Mouse (Mus musculus) neural tube, embryonic 10.5 days (tissue): ENCODE results near the gene Gnai3.

Source experiments
- DNase-seq: peaks from one replicate; pipeline ENCODE4 v3.0.0-alpha.2; 2017; ENCODE audit warnings: low spot score; ENCODE audit errors: extremely low spot score

The Gnai3 gene

DNA sequence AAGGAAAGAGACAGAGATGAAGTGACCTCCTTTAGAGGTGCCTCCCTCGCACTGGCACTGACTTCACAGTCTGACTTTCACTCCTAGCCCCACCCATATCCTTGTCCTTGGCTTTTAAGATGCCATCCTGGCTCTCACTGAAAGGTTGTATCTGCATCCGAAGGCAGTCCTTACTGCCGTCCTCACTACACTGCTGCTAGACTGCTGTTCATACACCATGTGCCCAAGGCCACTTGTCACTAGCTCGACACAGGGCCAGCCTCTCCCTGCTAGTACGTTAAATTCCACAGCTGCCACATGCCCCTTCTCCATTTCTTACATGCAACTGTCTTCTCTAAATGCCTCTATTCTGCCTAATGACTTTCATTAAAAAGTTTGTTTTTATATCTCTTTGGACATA lies 34.6 kb downstream of the Gnai3 start:
- no peak for DNase-seq

DNA sequence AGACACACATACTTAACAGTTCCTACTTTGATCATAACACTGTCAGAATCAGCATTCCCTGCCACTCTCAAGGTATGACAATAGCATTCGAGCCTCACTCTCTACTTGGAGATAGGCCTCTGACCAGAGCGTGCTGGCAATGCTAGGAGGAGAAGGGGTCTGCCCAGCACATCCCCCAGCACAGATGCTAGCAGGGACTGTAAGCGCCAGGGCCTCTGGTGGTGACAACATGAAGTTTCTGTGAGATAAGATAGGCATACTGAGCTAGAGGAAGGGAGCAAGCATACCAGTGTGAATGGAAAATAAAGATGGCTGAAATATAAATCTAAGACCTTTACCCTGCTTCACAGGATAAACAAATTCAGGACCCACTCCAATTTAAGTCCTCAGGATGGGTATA lies 40.7 kb downstream of the Gnai3 start:
- DNase-seq, result no peak

DNA sequence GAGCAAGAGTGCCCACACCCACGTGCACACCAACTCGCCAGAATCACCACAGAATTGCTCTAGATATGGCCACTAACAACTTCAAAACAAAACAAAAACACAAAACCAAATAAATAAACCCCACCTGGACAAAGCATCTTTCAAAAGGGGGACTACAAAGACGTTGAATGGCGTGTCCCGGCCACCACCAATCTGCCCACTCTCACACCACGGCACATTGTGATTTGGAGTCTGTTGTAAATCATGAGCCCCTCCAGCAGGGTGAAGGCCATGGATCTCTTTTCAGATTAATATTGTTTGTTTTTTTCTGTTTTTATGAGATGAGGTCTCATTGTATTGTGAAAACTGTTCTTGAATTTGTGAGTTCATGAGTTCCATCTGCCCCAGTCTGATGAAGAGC lies 43.9 kb downstream of the Gnai3 start:
- no peak for DNase-seq

DNA sequence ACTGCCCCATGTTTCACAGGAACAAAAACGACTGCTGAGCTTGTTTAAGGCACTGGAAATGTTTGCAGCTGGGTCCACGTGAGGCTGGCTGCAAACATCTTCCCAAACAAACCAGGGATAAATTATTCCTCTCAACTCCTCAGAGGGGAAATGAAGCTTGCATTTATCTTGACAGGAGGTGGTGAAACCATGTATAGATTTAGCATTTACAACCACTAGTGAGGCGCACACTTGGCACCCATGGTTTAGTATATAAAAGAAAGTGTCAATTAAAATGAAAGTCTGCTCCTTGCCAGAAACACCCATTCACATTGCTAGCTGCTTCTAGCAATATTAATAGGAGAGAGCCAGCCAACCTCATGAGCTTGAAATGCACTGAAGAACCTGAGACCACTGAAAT lies 44.4 kb downstream of the Gnai3 start:
- DNase-seq, result no peak

DNA sequence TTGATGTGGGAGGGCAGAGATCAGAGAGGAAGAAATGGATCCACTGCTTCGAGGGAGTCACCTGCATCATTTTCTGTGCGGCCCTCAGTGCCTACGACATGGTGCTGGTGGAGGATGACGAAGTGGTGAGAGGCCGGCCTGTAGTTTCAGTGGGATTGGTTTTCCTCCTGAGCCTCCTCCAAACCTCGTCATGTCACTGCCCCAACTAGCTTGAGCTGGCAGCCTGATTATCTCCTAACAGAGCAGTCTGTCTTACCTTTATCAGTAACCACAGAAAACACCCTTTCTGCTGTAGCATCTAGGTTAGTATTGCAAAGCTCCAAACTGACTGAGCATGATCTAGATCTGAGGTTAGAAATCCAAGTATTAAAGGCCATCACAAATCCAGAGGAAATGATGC lies 47.6 kb downstream of the Gnai3 start:
- DNase-seq, result no peak

DNA sequence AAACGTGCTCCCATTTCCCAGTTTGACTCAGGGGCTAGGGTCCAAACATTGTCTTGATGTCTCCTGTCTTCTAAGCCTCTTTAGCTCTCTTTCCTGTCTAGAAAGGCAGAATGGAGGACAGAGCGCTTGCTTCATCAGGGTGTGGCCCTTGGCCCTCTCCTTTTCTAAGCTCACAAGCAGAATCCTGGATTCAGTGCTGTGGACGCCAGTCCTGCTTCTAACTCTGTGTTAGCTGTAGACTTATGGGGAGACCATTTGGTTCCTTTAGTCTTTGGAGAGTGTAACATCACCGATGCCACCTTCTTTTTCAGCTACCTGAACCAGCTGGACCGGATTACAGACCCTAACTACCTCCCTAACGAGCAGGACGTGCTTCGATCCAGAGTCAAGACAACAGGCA lies 48.3 kb downstream of the Gnai3 start:
- no peak for DNase-seq

DNA sequence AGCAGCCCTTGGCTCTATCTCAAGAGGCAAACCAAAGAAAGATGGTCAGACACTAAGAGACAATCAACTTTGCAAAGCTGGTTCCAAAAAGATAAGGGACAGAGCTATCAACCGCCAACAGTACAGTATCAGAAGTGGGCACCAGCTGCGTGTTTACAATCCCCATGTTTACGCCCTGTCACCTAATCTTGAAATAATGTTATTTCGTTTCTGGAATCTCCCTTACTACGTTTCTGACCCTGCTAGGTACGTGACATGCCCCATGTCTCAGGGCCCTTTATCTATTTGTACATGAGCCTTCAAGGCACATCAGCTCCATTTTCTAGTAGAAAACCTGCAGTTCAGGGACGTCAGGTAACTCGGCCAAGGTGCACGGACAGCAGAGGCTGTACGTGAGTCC lies 49.2 kb downstream of the Gnai3 start:
- no peak for DNase-seq

DNA sequence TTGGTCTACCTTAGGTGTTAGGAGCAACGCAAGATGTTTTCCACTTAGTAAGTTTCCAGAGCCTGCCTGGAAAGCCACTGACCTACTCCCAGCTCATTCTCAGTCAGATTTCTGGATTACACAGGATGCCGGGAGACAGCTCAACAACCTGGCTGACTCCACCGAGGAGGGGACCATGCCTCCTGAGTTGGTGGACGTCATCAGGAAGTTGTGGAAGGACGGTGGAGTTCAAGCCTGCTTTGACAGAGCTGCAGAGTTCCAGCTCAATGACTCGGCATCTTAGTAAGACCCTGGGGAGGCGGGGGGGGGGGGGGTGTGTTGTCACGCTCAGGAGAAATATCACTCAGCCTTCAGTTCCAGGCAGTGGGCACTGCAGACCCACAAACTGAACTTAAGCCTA lies 49.7 kb downstream of the Gnai3 start:
- DNase-seq, result no peak

DNA sequence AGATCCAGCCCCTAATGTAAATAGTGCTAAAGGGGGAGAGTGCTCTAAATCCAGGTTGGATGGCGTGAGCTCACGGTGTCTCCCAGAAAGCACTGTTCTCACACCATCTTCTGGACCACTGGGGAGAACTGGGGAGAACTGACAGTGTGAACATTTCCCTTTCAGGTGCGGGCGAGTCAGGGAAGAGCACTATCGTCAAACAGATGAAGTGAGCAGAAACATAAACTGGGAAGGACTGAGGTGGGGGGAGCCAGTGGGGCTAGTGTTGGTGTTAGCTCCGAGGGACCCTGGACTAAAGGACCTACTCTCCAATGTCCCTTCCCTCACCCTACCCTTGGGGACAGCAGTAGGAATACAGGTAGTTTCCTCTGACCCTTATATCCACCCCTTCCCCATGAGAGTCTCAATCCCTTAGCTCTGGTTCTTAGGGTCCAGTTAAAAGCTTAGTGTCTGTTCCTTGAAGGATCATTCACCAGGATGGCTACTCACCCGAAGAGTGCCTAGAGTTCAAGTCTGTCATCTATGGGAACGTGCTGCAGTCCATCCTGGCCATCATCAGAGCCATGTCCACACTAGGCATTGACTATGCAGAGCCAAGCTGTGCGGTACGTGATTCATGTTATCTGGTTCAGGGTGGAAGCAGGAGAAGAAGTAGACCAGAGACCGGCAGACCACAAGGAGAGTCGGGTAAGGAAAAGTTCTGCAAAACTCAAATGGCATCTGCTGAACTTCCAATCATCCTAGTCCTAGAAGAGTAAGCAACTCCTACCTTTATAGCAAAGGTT lies 50.8 kb downstream of the Gnai3 start:
- no peak for DNase-seq

DNA sequence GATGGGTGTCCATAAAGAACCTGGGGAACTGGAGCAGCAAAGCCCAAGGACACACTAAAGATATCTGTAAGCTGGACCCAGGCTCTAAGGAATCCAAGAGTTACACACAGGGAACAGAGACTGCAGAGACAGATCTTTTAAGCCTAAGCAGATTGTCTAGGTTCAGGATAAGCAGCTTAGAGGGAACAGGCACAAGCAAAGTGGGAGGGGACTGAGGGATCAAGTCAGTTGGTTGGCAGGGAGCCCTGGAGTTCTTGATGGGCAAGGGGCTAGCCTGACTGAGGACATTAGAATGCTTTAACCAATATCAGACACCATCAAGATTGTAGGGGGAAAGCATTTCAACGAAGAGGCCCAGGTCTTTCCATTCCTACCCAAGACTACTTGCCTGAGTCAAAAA lies 51.8 kb downstream of the Gnai3 start:
- DNase-seq, result no peak

DNA sequence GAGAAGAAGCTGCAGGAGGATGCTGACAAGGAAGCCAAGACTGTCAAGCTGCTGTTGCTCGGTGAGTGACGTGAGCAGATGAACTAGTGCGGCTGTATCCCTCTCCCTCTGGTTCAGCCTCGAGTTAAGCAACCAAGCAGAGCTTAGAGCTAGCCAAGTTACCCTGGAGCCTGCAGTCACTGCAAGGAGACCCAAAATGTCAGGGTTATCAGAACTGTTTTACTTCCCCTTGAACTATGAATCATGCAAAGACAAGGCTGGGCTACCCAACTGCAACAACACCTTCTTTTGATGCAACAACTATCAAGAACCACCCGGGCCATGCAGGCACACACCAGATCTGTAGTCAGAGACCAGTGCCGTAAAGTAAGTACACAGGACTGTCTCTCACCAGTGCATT lies 52.6 kb downstream of the Gnai3 start:
- DNase-seq, result no peak

DNA sequence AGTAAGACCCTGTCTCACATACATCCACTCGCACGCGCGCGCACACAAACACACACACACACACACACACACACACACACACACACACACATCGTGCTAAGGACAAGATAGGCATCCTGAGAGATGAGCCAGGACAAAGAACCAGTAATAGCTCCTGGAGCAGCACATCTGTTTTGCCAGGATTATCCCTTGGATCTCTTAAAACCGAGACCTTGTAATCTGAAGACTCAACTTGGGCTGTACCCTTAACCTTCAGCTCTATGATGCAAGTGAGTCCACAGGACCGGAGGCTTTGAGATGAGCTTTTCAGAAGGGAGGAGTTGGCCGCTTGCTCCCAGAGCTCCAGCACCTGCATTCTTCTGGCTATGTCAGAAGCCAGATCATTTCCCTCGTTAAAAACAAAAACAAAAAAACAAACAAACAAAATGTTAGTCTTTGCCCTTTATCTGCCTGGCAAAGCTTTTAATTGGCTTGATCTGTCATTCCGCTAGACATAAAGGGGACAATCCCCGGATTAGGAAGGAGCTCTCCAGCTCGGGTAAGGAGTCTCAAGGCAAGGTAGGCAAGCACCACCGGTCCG lies 53.3 kb downstream of the Gnai3 start, which contains the start of gene Gnat2:
TSS of gene Gnat2 (plus strand) at position 254 of the 580 bp plus-strand sequence.
- DNase-seq, result no peak

DNA sequence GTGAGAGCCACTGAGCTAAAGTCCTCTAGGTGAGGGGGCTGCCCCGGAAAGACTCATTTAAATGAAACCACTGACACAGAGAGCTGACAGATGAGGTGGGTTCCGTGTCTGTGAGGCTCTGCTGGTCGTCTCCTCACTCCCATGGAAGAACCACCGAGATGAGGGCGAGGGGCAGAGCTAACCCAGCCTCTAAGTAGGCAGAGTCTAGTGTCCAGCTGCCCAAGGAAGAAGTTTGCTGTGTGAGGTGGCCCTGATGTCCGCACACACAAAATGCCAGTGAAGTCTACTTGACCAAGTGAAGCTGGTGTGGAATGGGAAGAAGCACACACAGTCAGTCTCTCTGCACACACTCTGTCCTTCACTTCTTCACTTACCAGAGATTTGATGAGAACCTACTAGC lies 53.9 kb downstream of the Gnai3 start:
- no peak for DNase-seq

DNA sequence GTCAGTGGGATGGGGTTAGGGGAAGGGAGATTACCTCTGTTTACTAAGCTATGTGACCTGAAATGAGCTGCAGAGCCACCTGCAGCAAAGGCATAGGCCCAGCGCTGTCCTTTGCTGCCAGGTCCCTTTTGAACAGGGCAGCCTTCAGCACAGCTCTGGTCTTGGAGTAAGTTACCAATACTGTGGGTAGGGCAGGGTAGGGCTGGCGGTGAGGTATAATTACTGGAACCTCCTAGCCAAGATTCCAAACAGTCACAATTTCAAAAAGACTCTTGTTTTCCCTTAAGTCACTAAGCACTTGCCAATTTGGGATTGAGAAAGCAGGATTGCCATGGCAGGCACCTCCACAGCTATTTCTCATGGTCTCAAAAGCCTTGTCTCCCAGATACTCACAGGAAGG lies 55.4 kb downstream of the Gnai3 start:
- no peak for DNase-seq

DNA sequence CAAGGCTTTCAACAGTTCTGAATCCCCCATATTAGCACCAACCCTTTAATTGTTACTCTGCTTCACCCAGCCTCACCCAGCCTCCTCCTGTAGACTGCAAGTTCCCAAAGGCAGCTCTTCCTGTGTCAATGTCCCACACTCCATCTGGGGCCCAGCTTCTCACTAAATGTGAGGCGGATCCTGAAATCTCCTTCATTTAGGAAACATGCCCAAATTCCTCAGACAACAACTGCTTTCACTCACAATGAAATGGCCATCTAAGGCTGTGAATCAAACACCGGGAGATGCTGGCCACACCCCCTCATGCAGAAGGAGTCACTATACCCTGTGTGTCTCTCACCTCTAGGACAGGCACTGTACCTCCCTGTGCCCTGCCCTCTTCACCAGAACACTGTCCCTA lies 56.0 kb downstream of the Gnai3 start:
- DNase-seq, result no peak

DNA sequence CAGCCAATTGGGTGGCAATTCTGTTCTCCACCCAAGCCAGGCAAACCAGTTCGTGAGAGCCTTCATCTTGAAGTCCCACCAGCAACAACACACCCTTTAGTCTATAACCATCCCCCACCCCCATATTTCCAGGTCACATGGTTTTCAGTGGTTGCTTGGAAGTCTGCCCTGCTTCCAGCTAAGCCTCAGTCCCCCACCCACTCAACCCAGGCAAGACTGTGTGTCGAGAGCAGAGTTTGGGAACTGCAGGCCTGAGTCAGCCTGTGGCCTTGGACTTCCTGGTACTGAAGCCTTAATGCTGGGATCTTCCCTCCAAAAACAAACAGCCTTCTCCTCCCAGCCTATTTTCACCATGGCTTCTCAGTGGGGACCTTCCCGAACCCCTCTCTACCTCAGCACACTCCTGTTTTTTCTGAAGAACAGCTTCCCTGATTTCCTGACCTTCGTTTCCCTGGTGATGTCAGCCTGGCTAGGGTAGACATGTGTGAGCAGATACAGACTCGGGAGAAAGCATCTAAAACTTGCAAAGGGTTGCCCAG lies 57.0 kb downstream of the Gnai3 start:
- no peak for DNase-seq

DNA sequence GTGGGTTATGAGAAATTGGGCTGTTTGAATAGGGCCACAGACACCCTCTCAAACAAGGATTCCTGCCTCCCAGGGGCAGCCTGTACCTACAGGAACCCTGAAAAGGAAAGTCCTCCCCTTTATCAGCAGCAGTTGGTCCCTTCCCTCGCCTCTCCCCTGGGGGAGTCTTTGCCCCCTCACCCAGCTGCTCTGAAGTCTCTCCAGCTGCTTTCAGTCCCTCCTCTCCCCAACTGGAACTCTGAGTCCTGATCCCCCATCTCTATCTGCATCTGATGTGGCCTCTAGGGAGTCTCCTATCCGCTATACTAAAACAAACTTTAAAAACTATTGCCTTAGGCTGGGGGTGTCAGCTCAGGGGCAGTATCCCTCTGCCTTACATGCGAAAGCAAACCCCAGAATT lies 58.6 kb downstream of the Gnai3 start:
- no peak for DNase-seq

DNA sequence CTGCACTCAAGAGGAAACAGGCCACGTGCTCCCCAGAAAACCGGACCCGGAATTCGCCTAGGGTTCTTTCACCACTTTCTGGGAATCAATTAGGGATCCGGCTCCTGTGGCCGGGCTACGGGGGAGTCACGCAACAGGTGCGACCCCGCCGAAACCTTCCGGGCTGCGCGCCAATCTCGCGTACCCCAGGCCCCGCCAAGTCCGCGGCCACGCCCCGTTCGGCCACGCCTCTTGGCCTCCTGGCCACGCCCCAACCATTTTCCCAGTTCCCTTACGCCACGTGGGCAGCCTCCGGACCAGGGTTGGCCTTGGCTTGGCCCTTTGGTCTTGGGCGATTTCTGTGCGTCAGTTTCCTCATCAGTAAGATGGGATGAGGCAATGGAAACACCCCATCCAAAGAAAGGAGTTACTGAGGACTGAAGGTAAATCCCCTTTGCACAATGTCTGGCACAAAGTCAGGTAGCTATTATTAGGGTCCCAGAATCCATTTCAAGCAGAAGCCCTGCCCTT lies 59.4 kb downstream of the Gnai3 start, which contains the start of gene Ampd2:
TSS of gene Ampd2 (minus strand) at position 182 of the 510 bp plus-strand sequence.
- peak; percentile 89 for DNase-seq

DNA sequence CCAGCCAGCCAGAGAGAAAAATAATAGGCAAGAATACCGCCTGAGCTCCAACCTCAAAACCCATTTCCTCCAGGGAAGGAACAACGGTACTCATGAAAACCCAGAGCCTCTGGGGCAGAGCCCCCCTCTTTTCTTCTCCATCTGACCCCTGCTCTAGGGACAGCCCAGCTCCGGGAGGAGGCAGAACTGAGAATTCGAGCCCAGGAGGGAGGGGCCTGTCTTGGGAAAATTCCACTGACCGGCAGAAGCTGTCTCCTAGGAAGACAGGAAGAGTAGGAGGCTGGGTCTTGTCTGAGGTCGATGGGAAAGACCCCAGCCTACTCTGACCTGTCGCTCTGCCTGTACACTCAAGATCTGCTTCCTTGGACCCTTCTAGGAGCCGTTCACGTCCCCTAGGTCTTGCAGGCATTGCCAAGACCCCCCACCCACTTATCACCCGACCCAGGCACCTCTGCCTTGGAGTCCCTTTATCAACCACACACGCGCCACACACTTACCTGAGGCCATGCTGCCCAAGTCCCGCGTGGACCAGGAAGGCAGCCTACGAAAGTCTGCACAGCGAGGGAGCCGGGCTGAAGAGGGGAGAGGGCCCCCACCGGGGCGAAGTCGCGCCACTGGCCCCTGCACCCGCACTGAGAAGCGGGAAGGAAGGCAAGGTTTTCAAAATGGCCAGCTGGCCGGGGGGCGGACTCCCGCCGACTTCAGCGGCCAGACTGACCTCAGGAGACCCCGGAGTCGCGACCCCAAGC lies 60.1 kb downstream of the Gnai3 start:
- DNase-seq, result peak; percentile 74

DNA sequence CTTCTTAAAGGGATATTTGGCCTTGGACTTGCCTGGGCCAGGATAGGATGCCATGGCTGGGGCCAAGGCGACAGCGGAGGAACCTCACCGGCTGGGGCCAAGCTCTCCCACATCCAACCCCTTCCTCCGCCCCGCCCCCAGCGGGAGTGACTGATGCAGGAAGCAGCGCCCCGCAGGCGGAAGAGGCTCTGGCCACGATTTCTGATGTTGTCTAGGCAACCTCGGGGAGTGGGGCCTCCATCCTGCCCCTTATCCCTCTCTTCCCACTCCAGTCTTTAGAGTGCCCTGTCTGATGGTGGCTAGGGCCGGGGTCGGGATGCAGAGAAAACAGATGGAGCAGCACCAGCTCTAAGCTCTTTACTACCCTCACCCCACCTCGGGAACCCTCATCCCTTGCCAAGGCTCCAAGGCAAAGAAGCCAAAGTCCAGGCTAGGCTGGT lies 60.6 kb downstream of the Gnai3 start:
- DNase-seq, result peak; percentile 86

DNA sequence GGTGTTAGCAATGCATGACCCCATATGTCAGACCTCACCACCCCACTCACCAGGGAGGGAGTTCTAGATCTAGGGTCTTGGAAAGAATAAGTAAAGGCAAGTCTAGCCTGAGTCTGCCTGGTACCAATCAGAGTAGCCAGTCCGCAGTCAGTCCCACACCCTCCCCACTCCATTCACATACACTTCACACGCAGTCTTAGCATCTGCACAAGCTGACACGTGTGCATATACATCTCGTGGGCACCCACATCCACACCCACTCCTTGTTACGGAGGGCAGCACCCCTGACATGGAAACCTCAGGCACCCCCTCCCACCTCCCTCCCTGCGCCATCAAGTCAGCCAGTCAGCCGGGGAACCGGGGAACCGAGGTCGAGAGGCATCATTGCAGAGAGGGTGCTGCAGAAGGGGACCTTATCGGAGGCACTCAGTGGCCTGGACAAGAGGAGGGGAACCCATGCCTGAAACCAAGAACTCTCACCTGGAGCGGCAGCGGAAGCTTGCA lies 61.1 kb downstream of the Gnai3 start:
- no peak for DNase-seq
